Mouse (Mus musculus) natural killer cell, adult 2 months (primary cell): ENCODE measurements at regions not wholly inside any gene's neighbourhood (a gene's known extent, or its start where the extent isn't known, plus 50 kb on each side); places are given as distances from the start of the nearest gene placed in this dataset.

ENCODE experiments used
- DNase-seq, 2 experiments: peaks; one replicate each; pipeline ENCODE4 v3.0.0; 2022; ENCODE audit warnings: low spot score in 2 of 2

- DNase-seq, result no peak
Observed at GRCm38 (mm10) chr6:15501063-15501462, 219.4 kb upstream of the Mdfic start.

- DNase-seq, result no peak
Observed at GRCm38 (mm10) chr6:15509314-15509713, 211.1 kb upstream of the Mdfic start.

- no peak for DNase-seq
Observed at GRCm38 (mm10) chr6:15537279-15537678, 183.2 kb upstream of the Mdfic start.

- DNase-seq, result no peak
Observed at GRCm38 (mm10) chr6:15541969-15542368, 178.5 kb upstream of the Mdfic start.

- DNase-seq, result no peak
Observed at GRCm38 (mm10) chr6:15543516-15544080, 176.9 kb upstream of the Mdfic start.

GRCm38 (mm10) chr6:15548833-15549232 is 171.6 kb upstream of the Mdfic start:
- DNase-seq, result no peak

DNA sequence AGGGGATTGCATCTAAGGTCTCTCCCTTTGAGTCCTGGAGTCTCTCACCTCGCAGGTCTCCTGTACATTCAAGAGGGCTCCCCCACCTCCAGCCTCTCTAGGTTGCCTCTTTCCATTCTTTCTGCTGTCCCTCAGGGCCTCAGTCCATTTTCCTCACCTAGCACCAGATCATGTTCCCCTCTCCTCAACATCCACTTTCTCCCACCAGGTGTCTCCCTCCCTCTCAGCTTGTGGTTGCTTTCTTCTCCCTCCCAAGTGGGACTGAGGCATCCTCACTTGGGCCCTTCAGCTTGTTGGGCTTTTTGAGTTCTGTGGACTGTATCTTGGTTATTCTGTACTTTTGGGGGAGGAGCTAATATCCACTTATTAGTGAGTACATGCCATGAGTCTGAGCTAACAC is 127.7 kb upstream of the Mdfic start:
- DNase-seq, result no peak

DNA sequence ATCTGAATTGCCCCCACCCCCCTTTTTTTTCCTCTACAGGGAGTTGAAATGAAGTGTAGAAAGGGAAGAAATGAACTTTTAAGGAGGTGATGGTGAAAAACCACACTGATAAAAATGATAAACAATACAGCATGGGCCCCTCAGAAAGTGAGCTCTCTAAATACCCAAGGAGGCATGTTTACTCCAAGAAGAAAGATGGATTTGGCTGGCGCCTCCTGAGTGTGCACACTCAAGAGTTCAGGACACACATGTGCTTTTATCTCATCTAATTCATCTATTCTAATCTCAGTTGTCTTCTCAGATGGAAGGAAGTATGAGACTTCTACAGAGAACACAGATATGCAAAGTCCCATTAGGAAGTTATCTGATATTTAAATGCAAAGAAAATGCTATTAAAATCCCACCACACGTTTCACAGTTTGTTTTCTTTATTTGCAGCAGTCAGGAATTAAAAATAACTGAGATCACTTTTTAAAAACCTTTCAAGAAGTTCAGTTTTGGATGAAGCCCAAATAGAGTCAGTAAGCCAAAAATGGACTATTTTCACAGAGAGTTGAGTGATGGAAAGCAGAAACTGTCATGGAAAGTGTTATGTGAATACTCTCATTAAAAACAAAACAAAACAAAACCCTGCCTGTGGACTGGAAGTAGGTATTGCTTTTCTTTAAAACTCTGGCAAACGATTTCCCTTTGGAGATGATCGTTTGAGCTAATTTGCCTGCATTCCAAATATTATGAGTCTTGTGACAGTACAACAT is 123.1 kb upstream of the Mdfic start:
- DNase-seq, result no peak

- DNase-seq, result no peak
Observed at GRCm38 (mm10) chr6:15610208-15610607, 110.3 kb upstream of the Mdfic start.

GRCm38 (mm10) chr6:15625910-15626564 is 94.4 kb upstream of the Mdfic start:
- DNase-seq, result peak; percentile 3 to 17

- DNase-seq, result no peak
Observed at GRCm38 (mm10) chr6:15638548-15638947, 81.9 kb upstream of the Mdfic start.

DNA sequence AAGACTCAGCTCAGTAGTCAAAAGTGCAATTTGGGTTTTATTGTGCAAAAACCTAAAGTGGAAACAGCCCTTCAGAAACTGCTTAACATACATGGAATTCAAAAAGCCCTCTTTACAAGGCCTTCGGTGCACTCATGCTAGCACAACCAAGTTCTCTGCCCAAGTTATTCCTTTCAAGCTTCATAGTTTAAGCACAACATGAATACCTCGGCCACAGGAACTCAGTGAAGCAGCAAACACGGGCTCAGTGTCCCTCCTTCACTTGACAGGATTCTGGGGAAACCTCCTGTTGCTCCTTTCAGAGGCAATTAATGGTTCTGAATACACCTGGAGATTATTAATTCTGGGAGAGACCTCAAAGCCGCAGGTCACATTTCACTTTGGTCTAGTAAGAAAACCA is 81.1 kb upstream of the Mdfic start:
- DNase-seq, result no peak

DNA sequence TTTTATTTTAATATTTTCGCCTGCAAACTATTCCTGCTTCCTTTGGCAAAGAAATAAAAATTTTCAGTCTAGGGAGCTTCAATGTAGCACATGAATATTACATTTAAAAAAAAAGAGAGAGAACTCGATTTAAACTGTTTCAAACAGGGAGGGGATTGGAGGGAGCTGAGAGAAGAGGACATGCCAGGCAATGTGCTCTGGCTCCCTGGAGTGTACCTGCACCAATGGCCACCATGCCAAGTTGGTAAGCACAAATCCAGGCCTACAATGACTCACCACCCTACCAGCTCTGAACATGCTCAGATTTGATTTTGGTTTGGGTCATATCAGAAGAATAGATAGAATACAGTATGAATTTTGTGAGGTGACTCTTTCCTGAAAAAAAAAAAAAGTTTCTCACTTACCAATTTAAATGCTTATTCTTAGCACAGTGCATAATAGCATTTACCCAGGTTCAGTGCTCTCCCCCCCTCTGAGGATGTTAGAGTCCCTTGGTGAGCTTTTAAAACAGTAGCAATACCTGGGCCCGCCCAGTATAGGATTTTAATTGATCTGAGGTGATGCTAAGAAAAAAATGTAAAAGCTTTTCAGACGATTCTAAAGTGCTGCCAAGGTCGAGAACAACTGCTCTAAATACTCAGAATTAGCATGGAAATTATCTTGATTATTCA is 80.5 kb upstream of the Mdfic start:
- DNase-seq, result no peak

DNA sequence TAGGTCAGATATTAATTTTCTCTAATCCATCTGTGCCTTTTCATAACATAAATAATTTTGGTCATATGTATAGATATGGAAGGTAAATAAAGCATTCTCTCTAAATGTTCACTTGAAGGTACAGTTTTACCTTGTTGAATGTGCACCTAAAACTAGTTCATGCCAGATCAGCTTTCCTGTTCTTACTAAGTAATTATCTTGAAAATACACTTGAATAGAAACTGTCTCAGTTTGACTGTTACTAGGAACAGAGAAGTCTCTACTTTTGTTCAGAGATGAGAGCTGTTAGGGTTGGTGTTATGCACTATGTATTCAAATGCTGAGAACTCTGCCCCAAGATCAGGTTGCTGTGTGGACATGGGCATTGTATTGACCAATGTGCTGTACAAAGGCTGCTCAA is 76.2 kb upstream of the Mdfic start:
- DNase-seq, result no peak

DNA sequence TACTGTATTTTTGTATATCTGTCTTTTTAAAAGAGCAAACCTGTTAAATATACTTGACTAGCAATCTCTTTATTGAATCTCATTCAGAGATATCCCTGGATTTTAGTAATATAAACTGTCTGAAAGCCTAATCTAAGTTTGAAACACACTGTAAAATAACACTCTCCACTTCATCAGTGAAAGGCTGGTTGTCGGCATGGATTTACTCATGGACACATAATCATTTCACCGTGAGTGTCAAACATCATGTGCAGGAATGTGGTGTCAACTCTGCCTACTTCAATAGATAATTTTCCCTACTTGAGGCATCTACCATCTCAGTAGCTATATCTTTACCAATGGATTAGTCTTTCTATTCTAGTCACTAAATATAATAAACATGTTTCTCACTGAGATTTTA is 73.0 kb upstream of the Mdfic start:
- no peak for DNase-seq
